Mouse (Mus musculus): ENCODE results near the gene Use1. TPM values are rescaled to one million over a fixed set of nuclear protein-coding genes. Genes with fewer than 3 reads are reported as not detected.

The Use1 gene
- polyA plus RNA-seq (2014; fragmentation: Illumina TruSeq; extraction: RNeasy Lipid Tissue Mini Kit (QIAGEN cat#74804); ENCODE audit: low read depth, low replicate concordance), result 5.1 TPM

DNA sequence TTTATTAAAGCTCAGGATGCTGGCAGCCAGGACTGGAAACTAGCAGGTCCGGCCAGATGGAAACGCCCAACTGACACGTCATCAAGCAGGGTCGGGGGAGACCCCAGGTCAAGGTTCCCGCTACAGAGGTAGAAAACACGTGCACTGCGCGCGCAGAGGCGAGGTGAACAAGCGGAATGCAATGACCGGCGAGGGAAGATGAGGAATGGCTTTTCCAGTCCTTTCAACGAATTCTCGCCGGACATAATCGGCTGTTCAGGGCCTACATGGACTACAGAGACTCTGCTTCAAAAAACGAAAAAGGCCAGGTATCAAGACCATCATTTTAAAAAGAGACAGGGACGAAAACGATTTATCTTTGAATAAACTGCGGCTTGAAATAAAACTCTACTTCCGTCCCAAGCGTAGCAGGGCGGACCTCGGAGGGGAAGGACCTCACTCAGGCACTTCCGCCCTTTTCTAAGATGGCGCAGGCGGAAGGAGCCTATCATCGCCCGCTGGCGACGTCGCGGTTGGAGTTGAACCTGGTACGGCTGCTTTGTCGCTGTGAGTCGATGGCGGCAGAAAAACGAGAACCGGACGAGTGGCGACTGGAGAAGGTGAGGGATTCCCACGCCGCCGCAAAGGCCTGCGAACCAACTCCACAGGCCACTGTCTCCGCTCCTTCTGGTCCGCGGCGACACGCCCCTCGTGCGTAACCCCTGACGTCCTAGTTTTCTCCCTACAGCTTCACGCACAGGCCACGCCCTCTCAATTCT, at the start of gene Use1:
Use1 (plus strand) TSS at position 78 of the 758 bp plus-strand sequence.

DNA sequence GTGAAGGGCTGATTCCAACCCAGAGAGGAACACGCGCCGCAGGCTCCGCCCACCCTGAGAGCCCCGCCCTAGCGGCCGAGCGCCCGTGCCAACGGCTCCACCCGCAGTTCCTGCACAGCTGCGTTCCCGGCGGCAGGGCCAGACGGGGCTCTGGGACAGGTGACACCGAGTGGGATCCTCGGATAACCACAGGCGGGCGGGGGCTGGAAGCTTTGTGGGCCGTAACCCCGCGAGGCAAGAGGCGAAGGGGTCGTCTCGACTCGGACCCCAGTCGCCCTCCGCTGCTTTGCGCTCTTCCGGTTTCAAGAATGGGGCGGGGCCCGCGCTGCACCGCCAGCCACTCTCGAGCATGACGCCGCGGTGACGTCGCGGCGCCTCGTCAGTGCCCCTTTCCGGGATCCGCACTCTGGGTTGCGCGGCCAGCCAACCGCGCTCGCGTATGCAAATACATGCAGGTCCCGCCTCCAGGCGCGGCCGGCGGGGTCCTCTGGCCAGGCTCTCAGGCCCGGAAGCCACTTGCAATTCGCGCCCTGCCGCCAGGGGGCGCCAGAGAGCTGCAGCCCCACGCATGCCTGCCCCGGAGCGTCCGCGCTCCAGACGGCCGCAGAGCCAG, 4.7 kb downstream of the Use1 start, which contains the start of gene Ocel1:
Ocel1 (plus strand) TSS at position 63 of the 613 bp plus-strand sequence.

DNA sequence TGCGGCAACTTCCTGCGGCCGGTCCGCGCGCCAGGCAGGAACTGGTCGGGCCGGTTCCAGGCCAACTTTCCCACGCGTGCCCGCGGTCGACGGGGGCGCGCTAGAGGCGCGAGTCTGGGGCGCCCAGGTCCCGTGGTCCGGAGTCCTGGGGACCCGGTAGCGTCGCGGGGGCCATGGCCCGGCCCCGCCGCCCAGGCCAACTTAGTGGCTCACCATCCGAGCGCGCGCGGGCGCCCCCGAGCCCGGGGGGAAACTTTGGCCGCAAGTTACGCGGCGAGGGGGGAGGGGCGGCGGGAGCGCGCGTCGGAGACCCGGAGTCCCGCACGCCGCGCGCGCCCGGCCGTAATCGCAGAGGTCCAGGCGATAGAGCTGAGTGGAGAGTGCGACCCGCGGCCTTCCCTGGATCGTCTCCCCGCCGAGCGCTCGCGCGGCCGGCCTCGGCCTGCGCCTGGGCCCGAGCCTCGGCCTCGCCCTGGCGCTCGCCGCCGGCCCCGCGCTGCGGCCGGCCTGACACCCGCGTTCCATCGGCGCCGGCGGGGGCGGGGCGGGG, 14.8 kb downstream of the Use1 start, which contains the start of gene Nr2f6:
Nr2f6 (minus strand) TSS at position 540 of the 550 bp plus-strand sequence.

DNA sequence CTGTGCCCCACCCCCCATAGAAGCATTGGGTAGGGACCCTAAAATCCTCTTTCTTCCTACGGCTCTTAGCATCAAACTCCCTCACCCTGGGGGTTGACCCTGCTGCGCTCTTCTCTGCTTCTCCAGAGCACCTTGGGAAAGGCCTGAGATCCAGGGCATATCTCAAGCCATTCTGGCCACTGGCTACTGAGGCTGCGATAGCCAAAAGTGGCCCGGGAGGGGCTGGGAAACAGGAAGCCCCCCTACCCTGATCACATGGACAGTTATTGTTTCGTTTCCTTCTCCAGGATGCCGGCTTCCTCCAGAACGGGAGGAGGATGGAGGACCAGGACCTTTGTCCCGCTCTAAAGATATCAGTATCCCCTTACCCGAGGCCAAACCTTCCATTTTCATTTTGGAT, 29.0 kb downstream of the Use1 start, which contains the start of gene Ushbp1:
Ushbp1 (minus strand) TSS at position 174 of the 400 bp plus-strand sequence.

DNA sequence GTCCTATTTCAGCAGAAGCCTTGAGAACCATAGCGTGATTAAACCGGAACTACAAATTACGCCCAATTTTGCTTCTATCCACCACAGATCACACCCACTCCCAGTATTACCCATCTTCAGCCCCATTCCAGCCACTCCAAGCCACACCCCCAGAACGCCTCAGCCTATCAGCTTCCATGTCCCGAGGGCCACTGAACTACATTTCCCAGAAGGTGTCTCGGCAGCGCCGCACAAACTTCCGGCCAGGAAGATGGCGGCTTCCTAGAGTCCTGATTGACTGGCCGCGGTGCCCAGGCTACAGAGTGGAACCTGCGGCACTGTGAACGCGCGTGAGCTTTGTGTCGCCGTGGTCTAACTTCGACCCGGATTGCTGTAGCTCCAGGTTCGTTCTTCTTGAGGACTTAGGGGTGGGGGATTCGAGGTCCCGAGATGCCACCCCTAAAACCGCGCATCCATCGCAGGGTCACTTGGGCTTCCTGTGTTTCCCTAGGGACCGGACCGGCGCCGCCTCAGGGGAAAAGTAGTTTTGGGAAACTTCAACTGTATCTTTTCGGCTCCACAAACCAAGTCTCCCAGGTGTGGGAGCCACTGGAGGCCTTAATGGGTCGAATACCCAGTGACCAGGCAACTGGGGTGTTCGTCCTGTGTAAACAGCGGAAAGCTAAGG, 30.1 kb downstream of the Use1 start, which contains the start of gene Babam1:
Babam1 (plus strand) TSS at position 223 of the 667 bp plus-strand sequence.

DNA sequence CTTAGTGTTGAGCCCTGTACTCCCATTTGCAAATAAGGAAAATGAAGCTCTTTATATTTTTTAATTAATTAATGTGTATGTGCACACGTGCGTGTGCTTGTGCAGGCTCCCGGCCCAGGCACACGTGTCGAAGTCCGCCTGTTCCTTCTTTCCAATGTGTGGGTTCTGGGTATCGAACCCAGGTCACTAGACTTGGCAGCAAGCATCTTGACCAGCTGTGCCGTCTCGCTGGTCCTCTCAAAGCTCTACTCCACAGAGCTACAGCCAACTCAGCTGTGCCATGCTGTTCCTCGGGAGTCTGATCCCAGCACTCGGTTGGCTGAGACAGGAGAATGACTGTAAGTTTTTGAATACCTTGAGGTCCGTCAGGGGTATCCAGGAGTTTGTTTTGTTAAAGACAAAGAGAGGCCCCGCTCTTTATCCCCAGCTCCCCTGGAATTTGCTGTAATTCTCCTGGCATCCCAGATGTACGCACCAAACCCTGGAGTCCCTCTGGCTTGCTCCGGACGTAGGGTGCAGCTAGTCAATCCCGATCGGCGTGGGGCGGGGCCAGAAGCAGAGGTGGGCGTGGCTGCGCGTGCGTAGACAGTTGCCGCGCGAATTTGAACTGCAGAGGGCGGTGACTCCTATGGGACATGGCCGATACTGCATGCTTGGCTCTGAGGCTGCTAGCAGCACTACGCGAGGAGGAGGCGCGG, 38.9 kb downstream of the Use1 start, which contains the start of gene Ankle1:
Ankle1 (plus strand) TSS at position 610 of the 698 bp plus-strand sequence.

Other genes starting within 250 kb of the Use1 start
- 2.4 TPM for gene Myo9b, start 94.1 kb upstream of the Use1 start, polyA plus RNA-seq (2014; fragmentation: Illumina TruSeq; extraction: RNeasy Lipid Tissue Mini Kit (QIAGEN cat#74804); ENCODE audit: low read depth, low replicate concordance)
- 1.6 TPM for gene Haus8, start 93.9 kb upstream of the Use1 start, polyA plus RNA-seq (2014; fragmentation: Illumina TruSeq; extraction: RNeasy Lipid Tissue Mini Kit (QIAGEN cat#74804); ENCODE audit: low read depth, low replicate concordance)
- 1.1 TPM for gene Ocel1, start 4.5 kb downstream of the Use1 start, polyA plus RNA-seq (2014; fragmentation: Illumina TruSeq; extraction: RNeasy Lipid Tissue Mini Kit (QIAGEN cat#74804); ENCODE audit: low read depth, low replicate concordance)
- 9.2 TPM for gene Nr2f6, start 15.1 kb downstream of the Use1 start, polyA plus RNA-seq (2014; fragmentation: Illumina TruSeq; extraction: RNeasy Lipid Tissue Mini Kit (QIAGEN cat#74804); ENCODE audit: low read depth, low replicate concordance)
- 1.0 TPM for gene Ushbp1, start 29.0 kb downstream of the Use1 start, polyA plus RNA-seq (2014; fragmentation: Illumina TruSeq; extraction: RNeasy Lipid Tissue Mini Kit (QIAGEN cat#74804); ENCODE audit: low read depth, low replicate concordance)
- gene Babam1, start 30.0 kb downstream of the Use1 start, polyA plus RNA-seq (2014; fragmentation: Illumina TruSeq; extraction: RNeasy Lipid Tissue Mini Kit (QIAGEN cat#74804); ENCODE audit: low read depth, low replicate concordance), result 20.7 TPM
- not detected for gene Ankle1, start 39.2 kb downstream of the Use1 start, polyA plus RNA-seq (2014; fragmentation: Illumina TruSeq; extraction: RNeasy Lipid Tissue Mini Kit (QIAGEN cat#74804); ENCODE audit: low read depth, low replicate concordance)
- not detected for gene Abhd8, start 96.8 kb downstream of the Use1 start, polyA plus RNA-seq (2014; fragmentation: Illumina TruSeq; extraction: RNeasy Lipid Tissue Mini Kit (QIAGEN cat#74804); ENCODE audit: low read depth, low replicate concordance)
- gene Mrpl34, start 98.1 kb downstream of the Use1 start, polyA plus RNA-seq (2014; fragmentation: Illumina TruSeq; extraction: RNeasy Lipid Tissue Mini Kit (QIAGEN cat#74804); ENCODE audit: low read depth, low replicate concordance), result 5.9 TPM
- gene Dda1, start 102.4 kb downstream of the Use1 start, polyA plus RNA-seq (2014; fragmentation: Illumina TruSeq; extraction: RNeasy Lipid Tissue Mini Kit (QIAGEN cat#74804); ENCODE audit: low read depth, low replicate concordance), result 1.1 TPM
- 0.45 TPM for gene Ano8, start 119.1 kb downstream of the Use1 start, polyA plus RNA-seq (2014; fragmentation: Illumina TruSeq; extraction: RNeasy Lipid Tissue Mini Kit (QIAGEN cat#74804); ENCODE audit: low read depth, low replicate concordance)
- 0.64 TPM for gene Gtpbp3, start 121.3 kb downstream of the Use1 start, polyA plus RNA-seq (2014; fragmentation: Illumina TruSeq; extraction: RNeasy Lipid Tissue Mini Kit (QIAGEN cat#74804); ENCODE audit: low read depth, low replicate concordance)
- 3.6 TPM for gene Plvap, start 144.9 kb downstream of the Use1 start, polyA plus RNA-seq (2014; fragmentation: Illumina TruSeq; extraction: RNeasy Lipid Tissue Mini Kit (QIAGEN cat#74804); ENCODE audit: low read depth, low replicate concordance)
- not detected for gene Ccdc194, start 158.9 kb downstream of the Use1 start, polyA plus RNA-seq (2014; fragmentation: Illumina TruSeq; extraction: RNeasy Lipid Tissue Mini Kit (QIAGEN cat#74804); ENCODE audit: low read depth, low replicate concordance)
- gene Bst2, start 170.6 kb downstream of the Use1 start, polyA plus RNA-seq (2014; fragmentation: Illumina TruSeq; extraction: RNeasy Lipid Tissue Mini Kit (QIAGEN cat#74804); ENCODE audit: low read depth, low replicate concordance), result 29.0 TPM
- gene Mvb12a, start 176.1 kb downstream of the Use1 start, polyA plus RNA-seq (2014; fragmentation: Illumina TruSeq; extraction: RNeasy Lipid Tissue Mini Kit (QIAGEN cat#74804); ENCODE audit: low read depth, low replicate concordance), result 3.5 TPM
- gene Tmem221, start 192.0 kb downstream of the Use1 start, polyA plus RNA-seq (2014; fragmentation: Illumina TruSeq; extraction: RNeasy Lipid Tissue Mini Kit (QIAGEN cat#74804); ENCODE audit: low read depth, low replicate concordance), result not detected
- not detected for gene Nxnl1, start 199.8 kb downstream of the Use1 start, polyA plus RNA-seq (2014; fragmentation: Illumina TruSeq; extraction: RNeasy Lipid Tissue Mini Kit (QIAGEN cat#74804); ENCODE audit: low read depth, low replicate concordance)
- gene Slc27a1, start 202.0 kb downstream of the Use1 start, polyA plus RNA-seq (2014; fragmentation: Illumina TruSeq; extraction: RNeasy Lipid Tissue Mini Kit (QIAGEN cat#74804); ENCODE audit: low read depth, low replicate concordance), result 0.90 TPM
- 0.69 TPM for gene Pgls, start 225.3 kb downstream of the Use1 start, polyA plus RNA-seq (2014; fragmentation: Illumina TruSeq; extraction: RNeasy Lipid Tissue Mini Kit (QIAGEN cat#74804); ENCODE audit: low read depth, low replicate concordance)
- not detected for gene Fam129c, start 230.8 kb downstream of the Use1 start, polyA plus RNA-seq (2014; fragmentation: Illumina TruSeq; extraction: RNeasy Lipid Tissue Mini Kit (QIAGEN cat#74804); ENCODE audit: low read depth, low replicate concordance)
- gene Colgalt1, start 244.2 kb downstream of the Use1 start, polyA plus RNA-seq (2014; fragmentation: Illumina TruSeq; extraction: RNeasy Lipid Tissue Mini Kit (QIAGEN cat#74804); ENCODE audit: low read depth, low replicate concordance), result 29.0 TPM